Mouse (Mus musculus) heart, postnatal 0 days (tissue): Measurements from ENCODE around the gene Phactr2. TPM values are rescaled to one million over a fixed set of nuclear protein-coding genes. Genes with fewer than 3 reads are reported as not detected.

Experiments
- ATAC-seq: fragments of 200-750 bp; cut with Nextera tagmentation; 2 replicates; pipeline ENCODE4 v1.8.0; 2017; ENCODE audit warnings: low read depth, moderate number of reproducible peaks, moderate library complexity; ENCODE audit not compliant: insufficient read depth
- DNase-seq: peaks from one replicate; pipeline ENCODE4 v3.0.0-alpha.2; 2016; ENCODE audit warnings: low spot score
- H3K27ac ChIP-seq: fragments of 300-500 bp; sonication (generic); 2 replicates; pipeline ENCODE4 v1.5.1; 2014; ENCODE audit warnings: low read depth, mild to moderate bottlenecking
- H3K27me3 ChIP-seq: fragments of 300-500 bp; sonication (generic); 2 replicates; pipeline ENCODE4 v1.6.1; 2014; ENCODE audit warnings: low read length, mixed read lengths; ENCODE audit not compliant: control insufficient read depth, insufficient read depth
- H3K36me3 ChIP-seq: fragments of 300-500 bp; sonication (generic); replicated peaks from 2 replicates; pipeline ENCODE4 v1.6.1; 2014; ENCODE audit warnings: low read length, mixed read lengths; ENCODE audit not compliant: control insufficient read depth, insufficient read depth
- H3K4me1 ChIP-seq: fragments of 300-500 bp; sonication (generic); 2 replicates; pipeline ENCODE4 v1.6.1; 2014; ENCODE audit warnings: antibody characterized with exemption; ENCODE audit not compliant: control insufficient read depth, insufficient read depth
- H3K4me2 ChIP-seq: fragments of 300-500 bp; sonication (generic); 2 replicates; pipeline ENCODE4 v1.6.1; 2014; ENCODE audit warnings: low read depth, mild to moderate bottlenecking, low read length, moderate library complexity
- H3K4me3 ChIP-seq: fragments of 300-500 bp; sonication (generic); 2 replicates; pipeline ENCODE4 v1.5.1; 2014; ENCODE audit warnings: low read depth, low read length
- H3K9ac ChIP-seq: fragments of 300-500 bp; sonication (generic); replicated peaks from 2 replicates; pipeline ENCODE4 v1.6.1; 2014; ENCODE audit warnings: low read depth, low read length, mixed read lengths
- H3K9me3 ChIP-seq: fragments of 300-500 bp; sonication (generic); replicated peaks from 2 replicates; pipeline ENCODE4 v1.6.1; 2016; ENCODE audit warnings: low read length; ENCODE audit not compliant: control insufficient read depth
- CTCF ChIP-seq: IDR thresholded peaks from 2 replicates; pipeline ENCODE4 v1.5.1; 2016; ENCODE audit warnings: antibody characterized with exemption, control low read depth, low read depth
- EP300 ChIP-seq: IDR thresholded peaks from 2 replicates; pipeline ENCODE4 v1.6.1; 2016; ENCODE audit warnings: antibody characterized with exemption, low read depth
- WGBS: fragments of 180-500 bp; shearing (Covaris S2); extraction: QIAGEN DNeasy Blood & Tissue Kit; methylation state at CpG from one replicate; pipeline ENCODE4 v1.1.7; 2014; 5-methylcytosine and 5-hydroxymethylcytosine counted together
- polyA plus RNA-seq: library from polyadenylated mRNA; unstranded; fragments of >200 nt; fragmentation: Nextera tagmentation; extraction: Ambion mirVana; gene quantifications from 2 replicates; pipeline ENCODE4 v1.2.1, GENCODE M21; 2015
- total RNA-seq: library from RNA; depleted of rRNA; stranded (reverse); fragments of >200 nt; gene quantifications from 2 replicates; pipeline ENCODE4 v1.2.3, GENCODE M21; 2014; ENCODE audit warnings: low replicate concordance

Phactr2 gene
- total and polyA plus RNA-seq, 2 experiments from 2014 or later, result 39.6 to 51.1 TPM

DNA sequence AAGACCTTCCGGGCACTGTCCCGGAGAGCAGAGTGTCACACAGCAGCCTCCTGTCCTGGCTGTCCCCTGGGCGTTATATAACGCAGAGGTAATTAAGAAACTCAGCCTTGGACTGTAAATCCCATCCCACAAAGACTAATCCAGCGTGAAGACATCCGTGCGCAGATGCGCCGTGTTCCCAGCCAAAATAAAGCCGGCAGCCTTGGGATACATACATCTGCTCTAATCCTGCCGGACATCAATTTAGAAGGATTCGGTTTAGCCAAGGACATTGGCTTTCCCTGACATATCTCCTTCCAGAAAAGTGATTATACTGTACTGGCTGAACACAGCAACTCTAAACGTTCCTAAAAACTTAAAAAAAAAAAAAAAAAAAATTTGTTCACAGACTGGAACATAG, 45.0 kb downstream of the Phactr2 start:
- WGBS, result 80% methylated on average over 13 of the region's 13 CpGs
- Histone ChIP-seq H3K36me3 (no peaks in the 10 kb centered on the region), H3K4me2 (no peak overlapping the region), H3K9me3 (no peaks in the 10 kb centered on the region), H3K4me1 (peaks cover 5% of the 10 kb centered on the region; the same call in 1 of the 2 replicates), H3K27me3 (no peaks in the 10 kb centered on the region), H3K9ac (no peak overlapping the region), H3K4me3 (no peak overlapping the region), H3K27ac (no peak overlapping the region)
- DNase-seq (no peak), ATAC-seq (no peak)
- TF ChIP-seq CTCF (no peak), EP300 (no peak)

DNA sequence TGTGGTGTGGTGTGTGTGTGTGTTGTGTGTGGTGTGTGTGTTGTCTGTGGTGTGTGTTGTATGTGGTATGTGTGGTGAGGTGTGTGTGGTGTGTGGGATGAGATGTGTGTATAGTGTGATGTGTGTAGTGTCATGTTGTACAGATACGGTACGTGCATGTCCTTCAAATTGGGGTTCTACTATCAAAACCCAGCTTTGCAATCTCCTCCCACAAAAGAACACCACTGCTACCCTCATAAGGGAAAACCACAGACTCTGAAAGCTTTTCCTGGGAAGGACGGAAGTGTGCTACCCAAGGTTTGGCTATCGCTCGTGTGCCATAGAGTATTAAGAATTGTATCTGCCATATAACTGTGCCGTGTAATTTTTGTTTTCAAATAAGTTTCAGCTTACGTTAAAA, 45.7 kb downstream of the Phactr2 start:
- H3K27ac ChIP-seq, result no peak overlapping the region
- no peak overlapping the region for H3K4me2 ChIP-seq
- peaks cover 5% of the 10 kb centered on the region; the same call in 1 of the 2 replicates for H3K4me1 ChIP-seq
- H3K4me3 ChIP-seq, result no peak overlapping the region
- WGBS, result 92% methylated on average over 7 of the region's 7 CpGs
- TF ChIP-seq EP300, result no peak
- TF ChIP-seq CTCF, result no peak
- H3K9ac ChIP-seq, result no peak overlapping the region
- no peak for ATAC-seq
- no peaks in the 10 kb centered on the region for H3K36me3 ChIP-seq
- H3K27me3 ChIP-seq, result no peaks in the 10 kb centered on the region
- no peaks in the 10 kb centered on the region for H3K9me3 ChIP-seq
- DNase-seq, result no peak

- peaks cover 5% of the 10 kb centered on the region; the same call in 1 of the 2 replicates for H3K4me1 ChIP-seq
These were observed 46.6 kb downstream of the Phactr2 start for GRCm38 (mm10) chr10:13427599-13427998.

GRCm38 (mm10) chr10:13425198-13425597, 49.0 kb downstream of the Phactr2 start:
- H3K9ac ChIP-seq, result no peak overlapping the region
- no peaks in the 10 kb centered on the region for H3K27me3 ChIP-seq
- H3K27ac ChIP-seq, result no peak overlapping the region
- H3K9me3 ChIP-seq, result no peaks in the 10 kb centered on the region
- 89% methylated on average over 9 of the region's 9 CpGs for WGBS
- no peak overlapping the region for H3K4me3 ChIP-seq
- ATAC-seq (no peak), DNase-seq (no peak)
- H3K4me1 ChIP-seq, result peaks cover 5% of the 10 kb centered on the region; the same call in 1 of the 2 replicates
- H3K4me2 ChIP-seq, result no peak overlapping the region
- H3K36me3 ChIP-seq, result no peaks in the 10 kb centered on the region
- TF ChIP-seq CTCF (no peak), EP300 (no peak)

More at GRCm38 (mm10) chr10:13427599-13427998, 46.6 kb downstream of the Phactr2 start:
- Histone ChIP-seq H3K4me2 (no peak overlapping the region), H3K9ac (no peak overlapping the region), H3K9me3 (no peaks in the 10 kb centered on the region), H3K27me3 (no peaks in the 10 kb centered on the region), H3K27ac (no peak overlapping the region), H3K4me3 (no peak overlapping the region), H3K36me3 (no peaks in the 10 kb centered on the region)
- ATAC-seq (no peak), DNase-seq (no peak)
- TF ChIP-seq EP300, result no peak
- no peak for TF ChIP-seq CTCF
- 59% methylated on average over 10 of the region's 10 CpGs for WGBS

GRCm38 (mm10) chr10:13424508-13424907, 49.7 kb downstream of the Phactr2 start:
- 83% methylated on average over 17 of the region's 17 CpGs for WGBS
- Histone ChIP-seq H3K9ac (no peak overlapping the region), H3K4me3 (no peak overlapping the region), H3K27ac (no peak overlapping the region), H3K27me3 (no peaks in the 10 kb centered on the region), H3K4me2 (no peak overlapping the region), H3K4me1 (peaks cover 5% of the 10 kb centered on the region; the same call in 1 of the 2 replicates), H3K36me3 (no peaks in the 10 kb centered on the region), H3K9me3 (no peaks in the 10 kb centered on the region)
- no peak for ATAC-seq
- DNase-seq, result no peak
- TF ChIP-seq CTCF (no peak), EP300 (no peak)

GRCm38 (mm10) chr10:13424015-13424414, 50.2 kb downstream of the Phactr2 start:
- ATAC-seq (no peak), DNase-seq (no peak)
- Histone ChIP-seq H3K27me3 (no peaks in the 10 kb centered on the region), H3K36me3 (no peaks in the 10 kb centered on the region), H3K4me1 (peaks cover 5% of the 10 kb centered on the region; the same call in 1 of the 2 replicates), H3K9me3 (no peaks in the 10 kb centered on the region), H3K4me3 (no peak overlapping the region), H3K4me2 (no peak overlapping the region), H3K9ac (no peak overlapping the region), H3K27ac (no peak overlapping the region)
- WGBS, result 91% methylated on average over 10 of the region's 10 CpGs
- TF ChIP-seq CTCF (no peak), EP300 (no peak)
